Mouse (Mus musculus) lung, postnatal 4 days (tissue): Measurements from ENCODE around the gene Intu.
A peak's percentile ranks its signal among the peaks of the same experiment; 100 is the strongest.

Experiments used
- DNase-seq, 2 experiments: peaks; one replicate each; pipeline ENCODE4 v3.0.0; 2021

The Intu gene

DNA sequence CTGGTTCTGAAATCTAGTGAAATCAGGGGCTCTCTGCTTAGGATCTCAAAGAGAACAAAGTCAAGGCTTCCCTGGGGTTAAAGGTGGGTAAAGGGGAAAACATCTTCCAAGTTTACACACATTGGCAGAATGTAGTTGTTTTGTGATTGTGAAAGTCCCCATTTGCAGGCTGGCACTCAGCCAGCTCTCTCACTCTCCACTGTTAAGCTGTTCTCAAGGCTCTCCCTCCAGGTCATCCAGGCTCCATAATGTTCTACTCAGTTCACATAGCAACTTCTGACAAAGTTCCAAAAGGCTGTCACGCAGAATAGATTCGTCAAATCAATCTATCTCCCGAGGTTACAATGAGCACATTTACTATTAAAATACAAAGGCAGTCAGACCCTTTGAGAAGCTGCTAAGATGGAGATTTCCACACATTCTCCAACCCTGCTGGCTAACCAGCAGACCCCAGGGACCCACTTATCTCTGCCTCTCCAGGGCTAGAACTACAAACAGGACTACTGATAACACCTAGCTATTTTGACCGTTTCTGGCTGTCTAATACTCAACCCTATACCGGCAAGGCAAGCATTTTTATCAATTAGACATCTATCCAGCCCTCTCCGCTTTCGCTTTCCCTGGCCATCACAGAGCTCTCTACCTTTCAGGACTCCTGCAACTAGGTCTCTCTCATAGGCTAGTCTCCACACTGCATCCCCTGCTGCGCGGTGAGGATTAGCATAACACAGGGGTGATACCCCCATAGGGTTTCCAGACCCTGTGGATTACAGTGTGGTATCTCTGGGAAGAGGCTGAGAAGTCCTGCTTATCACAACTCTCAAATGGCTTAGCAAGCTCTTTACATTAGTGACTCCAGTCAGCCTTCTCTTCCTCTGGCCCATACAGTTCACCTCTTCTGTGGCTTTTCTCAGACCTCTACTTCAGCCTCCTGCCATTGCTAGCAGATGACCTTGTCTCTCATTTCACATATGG lies 2.8 kb upstream of the Intu start:
- DNase-seq: peak in 1 of 2 experiments; percentile 54

- DNase-seq: no peak
Measured at GRCm38 (mm10) chr3:40528958-40529357, 2.1 kb upstream of the Intu start.

- no peak for DNase-seq
Measured at GRCm38 (mm10) chr3:40530845-40531244, 241 bp upstream of the Intu start.

DNA sequence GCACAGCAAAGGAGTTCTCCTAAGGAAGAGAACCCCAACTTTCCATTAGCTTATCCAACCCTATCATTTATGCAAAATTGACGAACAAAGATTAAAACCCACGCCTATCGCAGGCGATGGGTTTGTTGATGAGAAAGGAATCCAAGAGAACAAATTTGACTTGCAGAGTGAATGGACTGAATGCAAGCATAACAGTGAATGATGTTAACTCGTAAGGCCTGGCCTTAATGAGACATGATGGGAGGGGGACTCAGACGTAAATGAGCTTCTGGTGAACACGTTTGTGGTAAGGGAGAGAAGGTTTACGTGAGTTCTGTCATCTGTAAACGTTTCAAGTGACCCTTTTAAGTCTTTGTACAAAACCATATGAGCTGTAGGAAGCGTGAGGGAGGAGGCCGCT lies 1.2 kb downstream of the Intu start:
- no peak for DNase-seq

- no peak for DNase-seq
Measured at GRCm38 (mm10) chr3:40534141-40534540, 3.1 kb downstream of the Intu start.

DNA sequence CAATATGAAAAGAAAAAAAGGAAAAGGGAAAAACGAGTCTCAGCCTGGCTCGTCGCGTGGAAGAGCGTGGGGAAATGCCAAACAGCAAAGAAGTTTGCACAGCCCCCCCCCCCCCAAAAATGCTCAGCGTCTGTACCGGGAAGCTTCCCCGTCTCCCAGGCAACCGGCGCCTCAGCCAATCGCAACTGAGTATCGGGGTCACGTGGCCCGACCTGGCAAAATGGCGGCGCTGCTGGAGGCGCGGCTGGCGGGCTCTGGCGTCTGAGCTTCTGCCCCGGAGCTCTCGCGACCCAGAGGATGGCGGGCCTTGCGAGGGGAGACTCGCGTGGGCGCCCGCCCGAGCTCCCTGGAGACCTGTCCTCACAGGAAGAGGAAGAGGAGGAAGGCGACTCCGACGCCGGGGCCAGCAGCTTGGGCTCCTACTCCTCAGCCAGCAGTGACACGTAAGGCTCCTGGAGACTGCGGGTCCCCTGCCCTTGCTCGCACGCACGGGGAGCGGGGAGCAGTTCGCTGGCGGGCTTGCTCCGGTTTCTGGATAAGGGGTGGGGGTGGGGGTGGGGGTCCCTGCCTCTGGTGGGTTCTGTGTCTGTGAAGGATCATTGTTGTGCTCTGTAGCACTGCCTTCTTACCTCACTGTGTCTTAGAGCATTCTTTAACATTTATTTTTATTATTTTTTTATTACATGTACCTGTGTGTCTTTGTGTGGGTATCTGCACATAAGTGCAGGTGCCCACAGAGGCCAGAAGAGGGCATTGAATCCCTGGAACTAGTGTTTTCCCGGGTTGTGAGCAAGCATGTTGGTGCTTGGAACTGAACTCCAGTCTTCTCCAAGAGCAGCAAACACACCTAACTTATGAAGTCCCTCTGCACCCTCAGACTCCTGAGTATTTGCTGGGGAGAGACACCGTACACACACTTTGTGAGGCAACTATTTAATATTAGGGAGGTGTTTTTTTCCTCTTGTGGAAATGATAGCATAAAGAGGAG lies 9.8 kb downstream of the Intu start:
- peak; percentile 91 to 93 for DNase-seq

DNA sequence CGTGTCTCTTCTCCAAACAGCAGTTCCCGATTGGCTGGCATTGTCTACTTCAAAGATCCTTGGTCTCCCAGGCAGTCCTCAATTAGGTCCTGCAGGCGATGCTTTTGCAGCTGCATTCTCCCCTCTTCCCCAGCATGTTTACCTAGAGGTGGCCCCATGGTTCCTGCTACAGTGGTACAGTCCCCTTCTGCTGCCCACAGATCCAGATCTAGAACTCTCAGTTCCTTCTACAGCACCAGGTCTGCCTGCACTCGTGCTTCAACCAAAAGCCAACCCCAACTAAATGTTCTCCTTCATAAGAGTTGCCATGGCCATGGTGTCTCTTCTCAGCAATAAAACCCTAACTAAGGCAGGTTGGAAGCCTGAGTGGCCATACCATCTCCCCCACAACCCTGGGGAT lies 15.5 kb downstream of the Intu start:
- DNase-seq: no peak

- DNase-seq: no peak
Measured at GRCm38 (mm10) chr3:40652941-40653352, 121.9 kb downstream of the Intu start.

GRCm38 (mm10) chr3:40653582-40653981 lies 122.5 kb downstream of the Intu start:
- DNase-seq: no peak

- peak; percentile 12 to 37 for DNase-seq
Measured at GRCm38 (mm10) chr3:40654028-40654427, 122.9 kb downstream of the Intu start.

DNA sequence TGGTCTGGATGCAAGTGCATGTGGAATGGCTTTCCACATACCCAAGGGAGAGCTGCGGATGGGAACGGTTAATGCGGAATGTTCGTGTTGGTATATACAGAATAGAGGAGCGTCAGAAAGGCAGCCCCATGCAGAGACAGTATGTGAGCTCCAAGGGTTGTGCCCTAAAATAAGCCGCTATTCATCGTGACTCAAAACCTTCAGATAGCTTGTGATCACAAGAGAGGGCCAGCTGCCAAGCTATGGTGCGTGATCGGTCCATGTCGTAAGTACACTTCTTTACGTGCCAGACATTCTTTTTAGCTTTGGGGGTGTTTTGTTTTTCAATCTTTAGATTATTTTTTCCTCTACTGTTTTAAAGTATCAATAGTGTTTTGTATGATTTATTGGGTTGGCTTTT lies 124.5 kb downstream of the Intu start:
- DNase-seq: no peak

DNA sequence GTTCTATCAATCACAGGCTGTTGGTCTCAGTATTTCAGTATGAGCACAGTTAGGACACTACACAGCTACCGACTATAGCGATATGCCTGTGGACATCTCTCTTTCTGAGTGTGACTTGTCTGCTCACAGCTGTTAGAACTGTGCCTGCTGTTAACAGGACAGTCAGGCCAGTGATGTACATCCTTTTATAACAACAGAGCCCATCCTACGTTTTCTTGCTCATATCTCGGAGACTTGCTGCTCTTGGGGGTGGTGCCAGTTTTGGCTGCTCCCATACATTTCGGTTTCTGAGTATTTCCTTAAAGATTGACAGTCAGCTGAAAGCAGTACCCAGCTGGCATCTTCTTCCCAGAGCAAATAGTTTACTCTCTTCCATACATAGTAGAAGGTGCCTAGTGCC lies 125.3 kb downstream of the Intu start:
- DNase-seq: no peak

DNA sequence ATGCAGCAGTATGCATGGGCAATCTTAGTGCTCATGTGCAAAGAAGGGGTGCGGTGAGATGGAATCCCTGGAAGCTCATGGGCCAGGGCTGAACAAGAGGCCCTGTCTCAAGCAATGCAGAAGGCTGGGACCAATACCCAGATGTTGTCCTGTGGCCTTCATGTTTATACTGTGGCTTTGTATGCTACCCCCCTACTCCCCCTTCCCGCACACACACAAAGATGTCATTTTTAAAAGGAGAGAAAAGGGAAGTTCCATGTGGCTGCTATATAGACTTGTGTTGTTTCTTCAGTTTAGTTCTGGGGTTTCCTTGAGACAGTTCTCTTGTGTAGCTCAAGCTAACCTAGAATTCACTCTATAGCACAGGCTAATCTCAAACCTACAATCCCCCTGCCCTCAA lies 129.1 kb downstream of the Intu start:
- DNase-seq: no peak

DNA sequence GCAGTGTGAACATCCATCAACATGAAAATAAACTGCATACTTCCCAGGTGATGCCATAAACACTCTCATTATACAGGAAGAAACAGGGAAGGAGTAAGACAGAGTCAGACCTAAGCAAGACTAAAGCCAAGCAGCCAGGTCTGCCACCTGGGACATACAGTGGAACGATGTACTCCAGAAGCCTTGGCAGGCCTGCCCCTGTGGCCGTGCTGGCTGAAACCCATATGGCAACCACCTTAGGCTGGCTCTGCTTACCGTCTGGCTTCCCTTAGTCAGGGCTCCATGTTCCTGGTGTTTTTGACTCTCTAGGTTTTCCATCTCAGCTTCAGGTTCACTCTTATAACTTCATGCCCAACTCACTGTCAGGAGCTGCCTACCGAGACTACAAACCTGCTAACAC lies 135.0 kb downstream of the Intu start:
- no peak for DNase-seq

- DNase-seq: no peak
Measured at GRCm38 (mm10) chr3:40666861-40667719, 136.0 kb downstream of the Intu start.

DNA sequence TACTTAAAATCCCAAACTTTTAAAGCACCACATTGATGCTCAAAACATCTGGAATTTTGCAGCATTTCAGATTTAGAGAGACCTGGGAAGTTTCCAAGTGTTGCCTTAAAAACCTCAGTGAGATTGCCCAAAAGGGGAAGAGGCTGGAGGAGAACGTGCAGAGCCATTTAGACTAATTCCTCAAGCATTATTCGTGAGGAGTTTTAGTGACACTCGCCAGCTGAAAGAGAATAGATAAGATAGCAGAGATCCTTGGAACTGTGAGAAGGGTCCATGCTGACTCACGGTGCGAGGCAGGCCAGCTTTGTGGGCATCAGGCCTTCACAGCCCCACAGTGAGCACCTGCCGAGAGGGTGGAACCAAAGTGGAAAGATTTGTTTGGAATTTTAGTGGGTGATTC lies 137.8 kb downstream of the Intu start:
- no peak for DNase-seq

GRCm38 (mm10) chr3:40669395-40669794 lies 138.3 kb downstream of the Intu start:
- no peak for DNase-seq

GRCm38 (mm10) chr3:40673515-40673914 lies 142.4 kb downstream of the Intu start:
- DNase-seq: no peak

DNA sequence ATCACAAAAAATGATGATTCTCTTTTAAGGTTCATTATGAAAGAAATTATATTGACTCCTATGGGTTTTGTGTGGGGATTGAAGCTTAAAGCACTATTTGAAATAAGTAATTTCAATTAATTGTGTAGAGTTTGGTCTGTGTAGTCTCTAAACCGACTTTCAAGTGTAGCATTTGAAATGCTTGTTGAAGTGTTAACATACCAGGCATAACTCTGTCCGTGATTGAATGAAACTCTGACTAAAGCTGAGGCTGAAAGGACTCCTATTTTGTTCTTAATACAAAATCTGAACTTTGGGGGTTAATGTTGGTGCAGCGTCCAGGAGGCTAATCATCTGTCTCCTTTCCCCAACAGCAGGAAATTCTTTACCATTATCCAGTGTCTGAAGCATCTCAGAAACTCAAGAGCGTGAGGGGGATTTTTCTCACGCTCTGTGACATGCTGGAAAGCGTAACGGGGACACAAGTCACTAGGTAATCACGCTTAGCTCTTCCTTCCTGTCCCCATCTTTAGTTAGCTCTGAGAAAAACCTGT lies 143.9 kb downstream of the Intu start:
- DNase-seq: no peak

DNA sequence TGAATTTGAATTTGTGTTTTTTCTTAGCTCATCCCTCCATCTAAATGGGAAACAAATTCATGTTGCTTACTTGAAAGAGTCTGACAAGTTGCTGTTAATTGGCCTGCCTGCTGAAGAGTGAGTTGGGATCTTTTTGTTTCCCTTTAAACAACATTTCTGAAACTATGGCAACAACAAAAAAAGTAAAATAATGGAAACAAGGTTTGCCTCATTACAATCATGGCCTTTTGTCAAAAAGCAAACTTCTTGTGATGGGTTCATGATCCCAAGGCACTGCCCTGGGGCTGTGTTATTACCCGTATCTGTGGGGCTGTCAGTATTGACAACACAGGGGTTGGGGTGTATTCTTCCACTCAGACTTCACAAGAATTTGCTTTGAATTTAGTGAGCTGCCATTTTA lies 147.8 kb downstream of the Intu start:
- DNase-seq: no peak

GRCm38 (mm10) chr3:40682404-40682803 lies 151.3 kb downstream of the Intu start:
- DNase-seq: no peak

DNA sequence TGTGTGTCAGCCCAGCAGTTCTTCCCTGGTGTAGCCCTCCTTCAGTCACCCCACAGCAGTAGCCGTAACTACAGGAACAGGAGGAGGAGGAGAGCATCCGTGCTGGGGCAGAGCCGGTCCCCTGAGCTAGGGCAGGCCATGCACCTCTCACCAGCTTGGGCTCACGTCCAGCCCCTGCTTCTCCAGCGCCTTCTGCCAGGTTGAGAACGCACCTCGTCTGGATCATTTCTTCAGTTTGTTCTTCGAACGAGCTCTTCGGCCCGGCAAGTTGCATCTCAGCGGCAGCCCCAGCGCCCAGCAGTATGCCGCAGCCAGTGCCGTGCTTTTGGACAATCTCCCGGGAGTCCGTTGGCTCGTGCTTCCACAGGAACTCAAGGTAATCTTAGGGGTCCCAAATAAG lies 152.1 kb downstream of the Intu start:
- no peak for DNase-seq
